Mouse (Mus musculus) megakaryocyte, embryonic 14.5 days (primary cell): ENCODE measurements around the gene Chrne.

Experiments
- FLI1 ChIP-seq: IDR thresholded peaks from 2 replicates; pipeline ENCODE4 v1.6.1; 2012; ENCODE audit warnings: low read length, inconsistent platforms, mixed read lengths
- GATA1 ChIP-seq: IDR thresholded peaks from 3 replicates; pipeline ENCODE4 v1.6.1; 2012; ENCODE audit warnings: mixed read lengths, low read length, inconsistent platforms, borderline replicate concordance

DNA sequence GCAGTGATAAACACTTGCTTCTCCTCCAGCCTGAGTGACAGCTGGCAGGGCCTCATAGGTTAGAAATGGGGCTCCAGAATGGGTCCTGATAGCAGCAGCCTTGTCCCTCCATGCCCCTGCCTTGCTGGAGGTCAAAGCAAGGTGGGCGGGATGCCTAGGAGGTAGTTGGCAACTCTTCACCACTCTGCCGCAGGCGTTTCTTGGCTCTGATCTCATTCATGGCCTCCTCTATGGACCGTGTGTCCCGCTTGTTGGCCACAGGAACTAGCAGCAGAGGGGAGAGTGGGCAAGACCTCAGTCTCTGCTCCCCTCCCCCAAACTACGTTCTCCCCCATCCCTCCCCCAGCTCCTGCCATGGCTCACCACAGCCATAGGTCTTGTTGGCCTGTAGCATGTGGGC is 44.9 kb upstream of the Chrne start:
- TF ChIP-seq GATA1, result no peak
- no peak for TF ChIP-seq FLI1
